8 mouse cellular contexts compared by ENCODE assay signal in genomic region chr15:78770234-78770982, GRCm38 (mm10). TPM values are rescaled to one million over a fixed set of nuclear protein-coding genes. Genes with fewer than 3 reads are reported as not detected.
DNase-seq lines count a peak whose midpoint lies in the region; ATAC-seq and TF ChIP-seq lines count a peak whose summit lies in the region.

No protein-coding gene starts in this region.

- H3K4me1 ChIP-seq in liver, embryonic 13.5 days (replicated peaks), result peaks cover 32% of the 10 kb centered on the region
- peaks cover 11% of the 10 kb centered on the region for H3K4me1 ChIP-seq in liver, postnatal 0 days (ENCODE audit: insufficient read depth)
- H3K4me1 ChIP-seq in forebrain, embryonic 14.5 days (ENCODE audit: control insufficient read depth, insufficient read depth, low read length), result peaks cover 44% of the 10 kb centered on the region
- H3K4me1 ChIP-seq in midbrain, embryonic 13.5 days (replicated peaks), result peaks cover 68% of the 10 kb centered on the region

- no peak overlapping the region for H3K4me3 ChIP-seq in liver, embryonic 13.5 days (replicated peaks)
- H3K4me3 ChIP-seq in liver, postnatal 0 days (ENCODE audit: low read depth, low read length), result no peak overlapping the region
- H3K4me3 ChIP-seq in forebrain, embryonic 14.5 days (ENCODE audit: low read depth, low read length), result peak overlapping the region; percentile 31
- peak overlapping the region; percentile 37 for H3K4me3 ChIP-seq in midbrain, embryonic 13.5 days (replicated peaks)

- TF ChIP-seq EP300 in liver, postnatal 0 days (IDR thresholded peaks at IDR 0.05; ENCODE audit: low read depth), result no peak

- no peaks in the 10 kb centered on the region for H3K27me3 ChIP-seq in liver, embryonic 13.5 days
- H3K27me3 ChIP-seq in liver, postnatal 0 days (ENCODE audit: insufficient read depth, low read length), result no peaks in the 10 kb centered on the region
- H3K27me3 ChIP-seq in forebrain, embryonic 14.5 days (replicated peaks; ENCODE audit: control insufficient read depth, insufficient read depth, low read length), result no peaks in the 10 kb centered on the region
- H3K27me3 ChIP-seq in midbrain, embryonic 13.5 days, result no peaks in the 10 kb centered on the region

- H3K9me3 ChIP-seq in liver, embryonic 13.5 days (replicated peaks), result peaks cover 8% of the 10 kb centered on the region
- no peaks in the 10 kb centered on the region for H3K9me3 ChIP-seq in liver, postnatal 0 days (ENCODE audit: low read length)
- H3K9me3 ChIP-seq in forebrain, embryonic 14.5 days (replicated peaks; ENCODE audit: control insufficient read depth, low read length), result no peaks in the 10 kb centered on the region
- no peaks in the 10 kb centered on the region for H3K9me3 ChIP-seq in midbrain, embryonic 13.5 days

- WGBS in liver, embryonic 13.5 days (ENCODE audit: insufficient replicate concordance), result 61% methylated on average over 9 of the region's 9 CpGs
- WGBS in liver, postnatal 0 days (ENCODE audit: insufficient replicate concordance), result 62% methylated on average over 9 of the region's 9 CpGs
- 21% methylated on average over 9 of the region's 9 CpGs for WGBS in forebrain, embryonic 14.5 days
- 12% methylated on average over 9 of the region's 9 CpGs for WGBS in midbrain, embryonic 13.5 days

- H3K36me3 ChIP-seq in liver, embryonic 13.5 days, result peaks cover 8% of the 10 kb centered on the region
- H3K36me3 ChIP-seq in liver, postnatal 0 days (replicated peaks; ENCODE audit: insufficient read depth, low read length), result peaks cover 3% of the 10 kb centered on the region; the same call in 1 of the 2 replicates
- H3K36me3 ChIP-seq in forebrain, embryonic 14.5 days (ENCODE audit: control insufficient read depth, insufficient read depth, low read length), result peaks cover 11% of the 10 kb centered on the region; the same call in 1 of the 2 replicates
- peaks cover 25% of the 10 kb centered on the region for H3K36me3 ChIP-seq in midbrain, embryonic 13.5 days

- H3K9ac ChIP-seq in liver, embryonic 13.5 days, result no peak overlapping the region
- no peak overlapping the region for H3K9ac ChIP-seq in liver, postnatal 0 days (replicated peaks)
- H3K9ac ChIP-seq in forebrain, embryonic 14.5 days (ENCODE audit: low read length), result peak overlapping the region; percentile 68
- peak overlapping the region; percentile 64 for H3K9ac ChIP-seq in midbrain, embryonic 13.5 days (replicated peaks)

- no peak for TF ChIP-seq CTCF in liver, postnatal 0 days (IDR thresholded peaks at IDR 0.05; ENCODE audit: low read depth)

- peak; percentile 25 to 41 for DNase-seq in cerebellum, postnatal 10 days
- DNase-seq in cerebellum, postnatal 4 days (ENCODE audit: low spot score in 2 of 2), result no peak
- no peak for DNase-seq in liver, embryonic 13.5 days
- DNase-seq in liver, postnatal 0 days, result no peak
- no peak for DNase-seq in forebrain, embryonic 14.5 days (ENCODE audit: low spot score)
- DNase-seq in natural killer cell, adult 2 months (ENCODE audit: low spot score in 2 of 2), result no peak
- no peak for DNase-seq in layer of hippocampus, postnatal 25 days (ENCODE audit: extremely low spot score in 1 of 2, low spot score in 1 of 2)

- ATAC-seq in liver, embryonic 13.5 days (ENCODE audit: low read depth), result no peak
- no peak for ATAC-seq in liver, postnatal 0 days
- ATAC-seq in forebrain, embryonic 14.5 days, result peak; percentile 10; the same call in 1 of the 2 replicates
- 0 out of 2 replicates have a peak, but pooled peaks have one; percentile 1 for ATAC-seq in midbrain, embryonic 13.5 days

- peak overlapping the region; percentile 79 for H3K4me2 ChIP-seq in liver, embryonic 13.5 days
- no peak overlapping the region; the same call in 1 of the 2 replicates for H3K4me2 ChIP-seq in liver, postnatal 0 days (ENCODE audit: low read depth, low read length)
- peak overlapping the region; percentile 59 for H3K4me2 ChIP-seq in forebrain, embryonic 14.5 days (ENCODE audit: low read length)
- H3K4me2 ChIP-seq in midbrain, embryonic 13.5 days (replicated peaks), result peak overlapping the region; percentile 60

- no peak overlapping the region for H3K27ac ChIP-seq in liver, embryonic 13.5 days
- no peak overlapping the region for H3K27ac ChIP-seq in liver, postnatal 0 days (ENCODE audit: low read depth)
- H3K27ac ChIP-seq in forebrain, embryonic 14.5 days (ENCODE audit: low read depth, low read length), result peak overlapping the region; percentile 98
- peak overlapping the region; percentile 97 for H3K27ac ChIP-seq in midbrain, embryonic 13.5 days

RNA-seq across cellular contexts. Expression of gene Mfng, which starts 2.9 kb away (rescaled TPM):
- 7.0 and 7.2 TPM in 2 replicates for polyA plus RNA-seq in liver, embryonic 13.5 days (2015; fragmentation: Nextera tagmentation; extraction: Ambion mirVana)
- polyA plus RNA-seq in liver, postnatal 0 days (2015; fragmentation: Nextera tagmentation; extraction: Ambion mirVana), result 4.7 and 4.8 TPM in 2 replicates
- 48.2 and 51.5 TPM in 2 replicates for polyA plus RNA-seq in forebrain, embryonic 14.5 days (2014; fragmentation: Nextera tagmentation; extraction: Ambion mirVana)
- polyA plus RNA-seq in midbrain, embryonic 13.5 days (2015; fragmentation: Nextera tagmentation; extraction: Ambion mirVana), result 83.0 and 93.7 TPM in 2 replicates
- 1 to 10 TPM; 5.5 to 6.6 TPM for total RNA-seq in layer of hippocampus, postnatal 25 days (2021)

RNA-seq across cellular contexts. Expression of gene Card10, which starts 32.4 kb away (rescaled TPM):
- polyA plus RNA-seq in liver, embryonic 13.5 days (2015; fragmentation: Nextera tagmentation; extraction: Ambion mirVana), result 1.1 and 1.3 TPM in 2 replicates
- 1.5 and 1.8 TPM in 2 replicates for polyA plus RNA-seq in liver, postnatal 0 days (2015; fragmentation: Nextera tagmentation; extraction: Ambion mirVana)
- polyA plus RNA-seq in forebrain, embryonic 14.5 days (2014; fragmentation: Nextera tagmentation; extraction: Ambion mirVana), result 1.1 and 1.4 TPM in 2 replicates
- polyA plus RNA-seq in midbrain, embryonic 13.5 days (2015; fragmentation: Nextera tagmentation; extraction: Ambion mirVana), result 1.0 and 1.2 TPM in 2 replicates
- 1 to 10 TPM; 5.0 to 5.5 TPM for total RNA-seq in layer of hippocampus, postnatal 25 days (2021)

RNA-seq across cellular contexts. Expression of gene Elfn2, which starts 51.8 kb away (rescaled TPM):
- 0.01 TPM in 1 of 2 replicates, not detected in the other for polyA plus RNA-seq in liver, embryonic 13.5 days (2015; fragmentation: Nextera tagmentation; extraction: Ambion mirVana)
- not detected in 2 replicates for polyA plus RNA-seq in liver, postnatal 0 days (2015; fragmentation: Nextera tagmentation; extraction: Ambion mirVana)
- 3.7 and 5.3 TPM in 2 replicates for polyA plus RNA-seq in forebrain, embryonic 14.5 days (2014; fragmentation: Nextera tagmentation; extraction: Ambion mirVana)
- polyA plus RNA-seq in midbrain, embryonic 13.5 days (2015; fragmentation: Nextera tagmentation; extraction: Ambion mirVana), result 3.0 and 3.3 TPM in 2 replicates
- total RNA-seq in layer of hippocampus, postnatal 25 days (2021), result 100 to 1,000 TPM; 175 to 188 TPM

Comparison
In these comparisons a context has a peak if more than half of its experiments do, and no peak if none do; other contexts are left out.
1. DNase-seq: peak in cerebellum, postnatal 10 days (2 of 2); none in cerebellum, postnatal 4 days (0 of 2), liver, embryonic 13.5 days (single experiment), liver, postnatal 0 days (single experiment), forebrain, embryonic 14.5 days (single experiment), natural killer cell, adult 2 months (0 of 2) and layer of hippocampus, postnatal 25 days (0 of 2).
2. ATAC-seq: peak in forebrain, embryonic 14.5 days (single experiment) and midbrain, embryonic 13.5 days (single experiment); none in liver, embryonic 13.5 days (single experiment) and liver, postnatal 0 days (single experiment).
3. H3K27ac ChIP-seq: peak in forebrain, embryonic 14.5 days (single experiment) and midbrain, embryonic 13.5 days (single experiment); none in liver, embryonic 13.5 days (single experiment) and liver, postnatal 0 days (single experiment).
4. H3K4me3 ChIP-seq: peak in forebrain, embryonic 14.5 days (single experiment) and midbrain, embryonic 13.5 days (single experiment); none in liver, embryonic 13.5 days (single experiment) and liver, postnatal 0 days (single experiment).
5. H3K9ac ChIP-seq: peak in forebrain, embryonic 14.5 days (single experiment) and midbrain, embryonic 13.5 days (single experiment); none in liver, embryonic 13.5 days (single experiment) and liver, postnatal 0 days (single experiment).